Mouse (Mus musculus) kidney, postnatal 36 days (tissue): ENCODE data around the gene Zranb1.

Experiments
- DNase-seq, 2 experiments: peaks; one replicate each; pipeline ENCODE4 v3.0.0; 2021 to 2022; ENCODE audit warnings: mixed read lengths in 2 of 2

Zranb1 gene

GRCm38 (mm10) chr7:132930850-132931559, at the start of gene Zranb1:
Gene Zranb1 (plus strand): TSS chr7:132931142.
- DNase-seq, result peak; percentile 99

GRCm38 (mm10) chr7:132882343-132882742, 48.6 kb upstream of the Zranb1 start:
- DNase-seq, result peak in 1 of 2 experiments; percentile 49

- no peak for DNase-seq
Observed at GRCm38 (mm10) chr7:132884031-132884430, 46.9 kb upstream of the Zranb1 start.

GRCm38 (mm10) chr7:132887019-132887804, 43.7 kb upstream of the Zranb1 start:
- no peak for DNase-seq

GRCm38 (mm10) chr7:132888052-132888451, 42.9 kb upstream of the Zranb1 start:
- no peak for DNase-seq

GRCm38 (mm10) chr7:132888518-132889249, 42.3 kb upstream of the Zranb1 start:
- DNase-seq, result no peak

GRCm38 (mm10) chr7:132889691-132890090, 41.3 kb upstream of the Zranb1 start:
- DNase-seq, result no peak

- DNase-seq, result no peak
Observed at GRCm38 (mm10) chr7:132890201-132890600, 40.7 kb upstream of the Zranb1 start.

- DNase-seq, result peak in 1 of 2 experiments; percentile 44
Observed at GRCm38 (mm10) chr7:132891561-132892310, 39.2 kb upstream of the Zranb1 start.

GRCm38 (mm10) chr7:132892311-132892661, 38.7 kb upstream of the Zranb1 start:
- no peak for DNase-seq

GRCm38 (mm10) chr7:132892806-132893205, 38.1 kb upstream of the Zranb1 start:
- no peak for DNase-seq

GRCm38 (mm10) chr7:132893336-132893735, 37.6 kb upstream of the Zranb1 start:
- DNase-seq, result no peak

GRCm38 (mm10) chr7:132894841-132895555, 35.9 kb upstream of the Zranb1 start:
- DNase-seq, result peak; percentile 46 to 60

- DNase-seq, result peak; percentile 35 to 65
Observed at GRCm38 (mm10) chr7:132896206-132896815, 34.6 kb upstream of the Zranb1 start.

- DNase-seq, result no peak
Observed at GRCm38 (mm10) chr7:132897258-132897657, 33.7 kb upstream of the Zranb1 start.

GRCm38 (mm10) chr7:132898234-132898633, 32.7 kb upstream of the Zranb1 start:
- peak in 1 of 2 experiments; percentile 65 for DNase-seq

GRCm38 (mm10) chr7:132900826-132901531, 30.0 kb upstream of the Zranb1 start:
- DNase-seq, result no peak

- DNase-seq, result peak in 1 of 2 experiments; percentile 32
Observed at GRCm38 (mm10) chr7:132903796-132904195, 27.1 kb upstream of the Zranb1 start.

GRCm38 (mm10) chr7:132921971-132922370, 9.0 kb upstream of the Zranb1 start:
- no peak for DNase-seq

- peak; percentile 18 to 26 for DNase-seq
Observed at GRCm38 (mm10) chr7:132925227-132925626, 5.7 kb upstream of the Zranb1 start.

- no peak for DNase-seq
Observed at GRCm38 (mm10) chr7:132927201-132927600, 3.7 kb upstream of the Zranb1 start.
